Mouse (Mus musculus) CD4-positive, CD25-positive, alpha-beta regulatory T cell, adult 2 months (primary cell): ENCODE measurements around the gene Atp8b3.

Source experiments
- DNase-seq: peaks from one replicate; pipeline ENCODE4 v3.0.0-alpha.2; 2012; ENCODE audit warnings: low read depth, low spot score

Atp8b3 gene

GRCm38 (mm10) chr10:80568876-80569275 is 30.0 kb upstream of the Atp8b3 start:
- DNase-seq = no peak

DNA sequence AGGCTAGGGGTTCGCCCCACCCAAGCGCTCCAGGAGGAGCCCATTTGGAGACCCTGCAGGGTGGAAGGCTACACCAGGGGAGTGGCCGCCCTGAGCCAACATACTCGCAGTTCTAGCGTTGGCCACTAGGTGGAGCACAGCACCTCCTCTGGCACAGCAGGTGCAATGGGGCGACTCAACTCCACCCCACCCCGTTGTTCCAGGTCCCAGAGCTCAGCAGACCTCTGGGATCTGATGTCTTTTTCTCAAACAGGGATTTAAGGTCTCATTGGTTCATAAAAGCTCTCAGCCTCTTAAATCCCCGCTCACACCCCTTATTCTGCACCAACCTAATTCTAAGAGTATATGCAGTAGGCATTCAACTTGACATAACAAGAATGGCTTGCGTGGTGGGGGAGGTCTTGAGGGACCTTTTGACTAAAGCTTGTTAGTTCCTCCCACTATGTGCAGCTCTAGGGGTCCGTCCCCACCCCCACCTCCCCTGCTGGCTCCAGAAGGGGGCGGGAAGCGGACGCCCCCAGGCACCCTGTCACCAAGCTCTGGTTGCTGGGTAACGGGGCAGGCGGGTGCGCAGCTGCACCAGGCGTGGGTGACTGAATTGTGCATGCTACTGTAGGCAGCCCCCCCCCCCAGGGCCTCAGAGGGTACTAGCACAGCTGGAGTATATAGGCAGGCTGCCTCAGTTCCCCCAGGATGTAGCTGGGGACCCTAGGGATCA is 27.6 kb upstream of the Atp8b3 start:
- peak; percentile 93 for DNase-seq

- DNase-seq = peak; percentile 96
Measured at GRCm38 (mm10) chr10:80561116-80561944, 22.4 kb upstream of the Atp8b3 start, which contains the start of gene Rexo1. Gene Rexo1, minus strand, starts transcription at chr10:80561560.

DNA sequence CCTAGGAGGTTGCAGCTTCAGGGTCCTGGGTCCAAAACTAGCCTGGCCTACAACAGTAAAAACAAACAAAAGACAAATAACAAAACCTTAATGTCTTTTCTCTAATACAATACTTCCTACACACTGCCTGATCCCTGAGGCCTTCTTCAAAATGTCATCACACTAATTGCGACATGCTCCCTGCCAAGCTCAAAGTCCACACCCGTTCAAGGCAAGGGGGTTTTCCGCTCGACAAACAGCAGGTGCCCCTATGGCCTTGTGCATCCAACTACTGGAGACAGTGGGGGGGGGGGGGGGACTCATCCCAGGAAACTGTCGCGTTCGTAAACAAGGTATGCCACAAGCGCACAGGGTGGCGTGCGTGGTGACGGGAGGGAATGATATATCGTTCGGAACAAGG is 21.7 kb upstream of the Atp8b3 start:
- peak; percentile 36 for DNase-seq

GRCm38 (mm10) chr10:80559431-80559830 is 20.5 kb upstream of the Atp8b3 start:
- no peak for DNase-seq

DNA sequence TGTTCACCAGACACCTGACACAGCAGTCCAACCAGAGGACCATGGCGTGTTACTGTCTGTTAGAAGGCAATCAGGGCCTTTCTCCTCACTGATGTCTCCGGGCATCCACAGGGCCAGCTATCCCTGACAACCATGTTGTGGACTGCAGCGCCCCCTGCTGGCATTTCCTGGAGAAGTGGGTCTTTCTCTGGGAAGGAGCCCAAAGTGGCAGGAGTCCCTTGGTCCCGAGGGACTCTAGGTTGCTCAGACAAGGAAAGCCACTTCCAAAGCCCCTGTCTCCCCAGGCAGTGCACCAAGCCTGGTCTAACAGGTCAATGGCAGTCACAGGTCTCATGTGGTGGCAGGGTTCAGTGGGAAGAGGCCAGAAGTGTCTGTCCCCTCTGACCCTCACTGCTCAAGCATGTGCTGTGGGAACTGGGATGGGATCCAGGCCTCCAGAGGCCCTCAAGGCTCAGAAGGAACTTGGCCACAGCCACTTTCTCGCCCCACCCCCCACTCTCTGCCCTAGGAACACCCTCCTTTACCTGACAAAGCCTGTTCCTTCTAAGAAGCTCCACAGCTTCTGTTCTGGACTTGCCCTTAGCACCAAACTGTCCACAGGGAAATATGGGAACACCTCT is 18.5 kb upstream of the Atp8b3 start:
- DNase-seq = peak; percentile 74

GRCm38 (mm10) chr10:80553997-80554396 is 15.1 kb upstream of the Atp8b3 start:
- DNase-seq = no peak

DNA sequence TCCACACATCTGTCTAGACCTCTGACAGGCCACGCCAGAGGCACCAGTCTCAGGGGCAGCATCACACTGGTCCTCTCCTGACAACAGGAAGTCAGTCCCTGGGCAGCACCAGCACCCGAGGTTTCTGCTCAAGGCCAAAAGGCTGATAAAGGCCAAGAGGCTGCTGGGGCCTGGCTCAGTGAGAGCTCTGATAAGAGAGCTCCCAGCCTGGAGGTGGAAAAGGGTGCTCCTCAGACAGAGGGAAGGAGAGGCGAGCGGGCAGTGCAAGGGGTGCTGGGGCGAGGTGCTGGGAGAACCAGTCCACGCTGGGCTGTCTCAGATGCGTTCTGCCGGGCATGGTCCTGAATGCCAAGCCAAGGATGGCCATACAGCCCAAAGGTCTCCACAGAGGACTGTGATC is 14.7 kb upstream of the Atp8b3 start:
- no peak for DNase-seq

DNA sequence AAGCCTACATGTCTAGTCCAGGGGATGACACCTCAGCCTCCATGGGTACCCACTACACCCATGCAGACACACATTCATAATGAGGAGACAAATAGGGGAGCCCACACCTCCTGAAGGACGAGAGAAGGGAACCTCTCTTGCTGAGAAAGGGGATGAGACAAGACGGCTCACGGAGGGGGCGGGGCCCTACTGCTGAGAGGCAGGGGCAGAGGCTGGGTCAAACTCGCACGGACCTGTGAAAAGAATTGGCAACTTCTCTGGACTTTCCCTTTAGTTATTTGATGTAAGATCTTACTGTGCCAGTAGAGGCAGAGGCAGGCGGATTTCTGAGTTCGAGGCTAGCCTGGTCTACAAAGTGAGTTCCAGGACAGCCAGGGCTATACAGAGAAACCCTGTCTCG is 13.4 kb upstream of the Atp8b3 start:
- DNase-seq = no peak

GRCm38 (mm10) chr10:80549279-80549678 is 10.4 kb upstream of the Atp8b3 start:
- DNase-seq = no peak

GRCm38 (mm10) chr10:80548428-80549006 is 9.6 kb upstream of the Atp8b3 start:
- peak; percentile 63 for DNase-seq

DNA sequence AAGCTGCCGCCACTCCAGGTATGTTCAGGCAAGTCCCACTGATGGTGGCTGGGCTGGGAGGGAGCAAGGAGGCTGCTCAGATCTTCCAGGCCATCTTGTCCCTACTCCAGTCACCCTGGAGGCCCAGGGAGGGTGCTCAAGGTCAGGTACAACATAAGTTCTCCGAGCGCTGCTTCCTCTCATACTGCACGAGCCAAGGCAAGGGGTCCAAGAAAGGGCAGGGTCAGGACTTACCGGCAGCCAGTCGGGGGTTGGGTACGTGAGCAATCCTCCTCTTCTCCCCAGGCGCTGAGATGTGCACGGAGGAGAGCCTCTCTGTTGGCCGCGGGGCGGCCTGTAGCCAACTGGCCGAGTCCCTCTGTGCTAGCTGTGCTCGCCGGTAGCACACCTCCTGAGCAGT is 8.6 kb upstream of the Atp8b3 start:
- DNase-seq = no peak

DNA sequence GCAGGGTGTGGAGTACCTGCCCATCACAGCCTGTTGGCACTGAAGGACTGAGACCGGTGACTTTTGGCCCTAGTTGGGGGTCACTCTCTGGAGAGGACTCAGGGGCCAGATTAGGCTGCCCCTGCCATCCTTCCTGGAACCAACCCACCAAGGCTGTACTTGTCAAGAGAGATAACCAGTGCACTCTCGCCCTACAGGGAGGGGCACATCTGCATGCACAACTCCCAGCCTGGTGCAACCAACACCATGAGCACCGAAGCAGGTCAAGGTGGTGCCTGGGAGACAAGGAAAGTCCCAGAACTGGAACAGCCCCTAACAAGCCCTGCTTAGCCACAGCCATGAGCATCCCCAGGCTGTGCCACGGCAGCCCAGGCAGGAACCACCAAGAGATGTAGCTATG is 8.0 kb upstream of the Atp8b3 start:
- DNase-seq = no peak

GRCm38 (mm10) chr10:80545590-80545989 is 6.7 kb upstream of the Atp8b3 start:
- no peak for DNase-seq

DNA sequence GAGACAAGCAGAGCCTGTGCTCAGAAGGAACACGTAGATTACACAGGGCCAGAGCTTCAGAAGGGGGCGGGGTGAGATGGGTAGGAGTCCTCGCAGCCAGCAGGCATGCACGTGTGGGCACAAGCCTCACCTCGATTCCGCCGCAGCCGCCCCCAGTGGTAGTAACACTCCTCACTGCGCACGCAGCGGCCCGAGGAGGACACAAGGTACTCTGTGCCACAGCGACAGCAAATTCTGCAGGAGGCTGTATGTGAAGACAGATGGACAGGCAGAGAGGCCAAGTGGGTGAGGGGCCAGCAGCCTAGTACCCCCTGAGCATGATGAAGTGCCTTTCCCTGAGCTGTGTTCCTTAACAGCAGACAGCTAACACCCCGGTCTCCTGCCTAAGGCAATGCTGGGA is 4.9 kb upstream of the Atp8b3 start:
- DNase-seq = no peak

DNA sequence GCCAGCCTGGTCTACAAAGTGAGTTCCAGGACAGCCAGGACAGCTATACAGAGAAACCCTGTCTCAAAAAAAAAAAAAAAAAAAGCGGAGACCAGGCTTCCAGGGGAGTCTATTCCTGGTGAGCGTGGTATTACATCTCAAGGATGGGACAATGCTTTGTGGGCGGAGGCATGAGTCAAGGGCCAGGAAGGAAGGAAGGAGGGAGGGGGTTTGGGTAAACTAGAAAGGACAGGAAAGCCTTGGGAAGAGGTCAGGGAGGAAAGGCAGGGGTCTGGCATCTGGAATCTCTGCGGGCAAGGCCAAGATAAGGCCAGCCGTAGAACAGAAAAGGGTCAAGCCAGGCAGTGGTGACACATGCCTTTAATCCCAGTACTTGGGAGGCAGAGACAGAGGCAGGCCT is 569 bp upstream of the Atp8b3 start:
- DNase-seq = no peak

- no peak for DNase-seq
Measured at GRCm38 (mm10) chr10:80538180-80538579, 744 bp downstream of the Atp8b3 start.

DNA sequence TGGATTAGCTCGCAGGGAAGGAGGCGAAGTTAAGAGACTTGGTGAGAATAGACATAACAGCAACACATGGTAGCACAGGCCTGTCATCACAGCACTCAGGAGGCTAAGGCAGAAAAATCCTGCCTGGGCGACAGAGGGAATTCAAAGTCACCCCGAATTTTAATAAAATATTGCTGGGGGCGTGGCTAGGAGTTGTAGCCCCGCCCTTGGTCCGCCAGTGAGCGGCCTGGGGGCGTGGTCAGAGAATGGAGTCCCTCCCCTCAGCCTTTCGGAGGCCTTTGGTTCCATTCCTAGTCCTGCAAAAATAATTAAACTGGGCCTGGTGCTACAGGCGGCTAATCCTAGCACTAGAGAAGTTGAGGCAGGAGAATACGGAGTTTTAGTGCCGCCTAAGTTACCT is 3.2 kb downstream of the Atp8b3 start:
- DNase-seq = peak; percentile 41

- DNase-seq = peak; percentile 53
Measured at GRCm38 (mm10) chr10:80535071-80535470, 3.9 kb downstream of the Atp8b3 start.

GRCm38 (mm10) chr10:80533704-80534103 is 5.2 kb downstream of the Atp8b3 start:
- DNase-seq = no peak

- DNase-seq = no peak
Measured at GRCm38 (mm10) chr10:80532783-80533182, 6.1 kb downstream of the Atp8b3 start.

DNA sequence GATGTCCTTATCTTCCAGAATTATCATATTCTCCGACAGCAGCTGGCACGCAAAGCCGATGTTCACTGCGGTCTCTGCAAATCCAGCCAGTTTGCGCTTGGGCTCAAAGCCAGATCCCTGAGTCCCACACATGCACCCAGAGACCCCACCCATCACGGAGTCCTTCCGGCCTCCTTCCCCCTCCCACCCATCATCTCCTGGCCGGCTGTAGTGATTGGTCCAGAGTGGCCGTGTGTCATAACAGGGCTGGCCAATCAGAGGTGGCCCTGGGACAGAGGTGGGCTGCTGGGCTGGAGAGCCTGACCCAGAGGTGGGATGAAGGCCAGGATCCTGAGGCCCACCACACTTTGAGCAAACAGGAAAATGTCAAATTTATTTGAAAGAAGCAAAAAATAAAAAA is 12.8 kb downstream of the Atp8b3 start:
- DNase-seq = no peak
